Mouse (Mus musculus) MEL (cell line): ENCODE measurements around the gene Chst8. TPM values are rescaled to one million over a fixed set of nuclear protein-coding genes. Genes with fewer than 3 reads are reported as not detected.

Experiments
- DNase-seq: peaks from one replicate; pipeline ENCODE4 v3.0.0; 2011; ENCODE audit warnings: low read depth, low spot score
- H3K27ac ChIP-seq: 2 replicates; pipeline ENCODE4 v1.5.1; 2012; ENCODE audit warnings: low read depth, mild to moderate bottlenecking, control low read depth, low read length, moderate library complexity; ENCODE audit not compliant: control insufficient read depth
- H3K27me3 ChIP-seq, 2 experiments: fragments of 150-350 bp in 1 of 2; sonication (generic) in 1 of 2; 2 replicates each; pipeline ENCODE4 v1.6.1; 2012; ENCODE audit warnings: low read length in 2 of 2, mild to moderate bottlenecking in 2 of 2, improper control_type of control experiment in 1 of 2, moderate library complexity in 1 of 2; ENCODE audit not compliant: insufficient read depth in 2 of 2, control insufficient read depth in 1 of 2
- H3K36me3 ChIP-seq, 2 experiments: 2 replicates each; pipeline ENCODE4 v1.6.1; 2012 to 2014; ENCODE audit warnings: low read length in 2 of 2, improper control_type of control experiment in 1 of 2, inconsistent platforms in 1 of 2, mild to moderate bottlenecking in 1 of 2; ENCODE audit not compliant: insufficient read depth in 2 of 2, control insufficient read depth in 1 of 2
- H3K4me1 ChIP-seq, 2 experiments: fragments of 150-350 bp in 1 of 2; sonication (generic) in 1 of 2; 2 replicates each; pipeline ENCODE4 v1.6.1; 2012; ENCODE audit warnings: low read length in 2 of 2, improper control_type of control experiment in 1 of 2, mild to moderate bottlenecking in 1 of 2; ENCODE audit not compliant: insufficient read depth in 2 of 2, control insufficient read depth in 1 of 2
- H3K4me3 ChIP-seq, 2 experiments: fragments of 150-350 bp in 1 of 2; sonication (generic) in 1 of 2; 2 replicates each; pipeline ENCODE4 v1.5.1; 2012; ENCODE audit warnings: low read depth in 2 of 2, low read length in 2 of 2, mild to moderate bottlenecking in 2 of 2, moderate library complexity in 2 of 2, control low read depth in 1 of 2, improper control_type of control experiment in 1 of 2; ENCODE audit not compliant: control insufficient read depth in 1 of 2, insufficient read depth in 1 of 2
- H3K79me2 ChIP-seq: 2 replicates; pipeline ENCODE4 v1.6.1; 2012; ENCODE audit warnings: mild to moderate bottlenecking, low read length, moderate library complexity; ENCODE audit not compliant: control insufficient read depth, poor library complexity, insufficient read depth
- H3K9ac ChIP-seq: 2 replicates; pipeline ENCODE4 v1.6.1; 2012; ENCODE audit warnings: low read depth, mild to moderate bottlenecking, control low read depth, low read length, moderate library complexity; ENCODE audit not compliant: control insufficient read depth, poor library complexity, severe bottlenecking
- H3K9me3 ChIP-seq: fragments of 150-350 bp; sonication (generic); replicated peaks from 2 replicates; pipeline ENCODE4 v1.6.1; 2012; ENCODE audit warnings: mild to moderate bottlenecking, low read length, improper control_type of control experiment, moderate library complexity; ENCODE audit not compliant: insufficient read depth
- BHLHE40 ChIP-seq: IDR thresholded peaks from 2 replicates; pipeline ENCODE4 v1.6.1; 2012; ENCODE audit warnings: low read depth, mild to moderate bottlenecking, inconsistent platforms, low read length, improper control_type of control experiment, borderline replicate concordance
- CHD2 ChIP-seq: IDR thresholded peaks from 2 replicates; pipeline ENCODE4 v1.6.1; 2011; ENCODE audit warnings: low read length, improper control_type of control experiment
- E2F4 ChIP-seq: IDR thresholded peaks from 2 replicates; pipeline ENCODE4 v1.6.1; 2011; ENCODE audit warnings: low read depth, low read length, improper control_type of control experiment, borderline replicate concordance
- EP300 ChIP-seq, 2 experiments: IDR thresholded peaks; 2 replicates each; pipeline ENCODE4 v1.6.1; 2011; ENCODE audit warnings: improper control_type of control experiment in 2 of 2, low read length in 2 of 2, low read depth in 1 of 2, mild to moderate bottlenecking in 1 of 2
- GATA1 ChIP-seq: IDR thresholded peaks from 2 replicates; pipeline ENCODE4 v1.6.1; 2011; ENCODE audit warnings: low read depth, low read length, improper control_type of control experiment
- KAT2A ChIP-seq: conservative IDR thresholded peaks from 2 replicates; pipeline ENCODE4 v1.6.1; 2012; ENCODE audit warnings: low read depth, low read length, improper control_type of control experiment, inconsistent platforms
- MYC ChIP-seq: IDR thresholded peaks from 2 replicates; pipeline ENCODE4 v1.6.1; 2011; ENCODE audit warnings: low read depth, mild to moderate bottlenecking, low read length, improper control_type of control experiment, moderate library complexity
- NELFE ChIP-seq: IDR thresholded peaks from 2 replicates; pipeline ENCODE4 v1.6.1; 2011; ENCODE audit warnings: low read depth, low read length, improper control_type of control experiment
- RCOR1 ChIP-seq: IDR thresholded peaks from 2 replicates; pipeline ENCODE4 v1.6.1; 2012; ENCODE audit warnings: low read depth, mild to moderate bottlenecking, inconsistent platforms, low read length, improper control_type of control experiment
- SIN3A ChIP-seq: IDR thresholded peaks from 2 replicates; pipeline ENCODE4 v1.6.1; 2012; ENCODE audit warnings: low read length, improper control_type of control experiment, inconsistent platforms
- SMC3 ChIP-seq: IDR thresholded peaks from 2 replicates; pipeline ENCODE4 v1.6.1; 2011; ENCODE audit warnings: low read depth, low read length, improper control_type of control experiment
- TBP ChIP-seq: IDR thresholded peaks from 2 replicates; pipeline ENCODE4 v1.8.0; 2011; ENCODE audit warnings: low read depth, low read length, improper control_type of control experiment
- USF1 ChIP-seq: IDR thresholded peaks from 2 replicates; pipeline ENCODE4 v1.6.1; 2014; ENCODE audit warnings: low read depth, mild to moderate bottlenecking, inconsistent platforms, low read length, improper control_type of control experiment, moderate library complexity
- ZKSCAN1 ChIP-seq: IDR thresholded peaks from 2 replicates; pipeline ENCODE4 v1.6.1; 2012; ENCODE audit warnings: low read depth, mild to moderate bottlenecking, inconsistent platforms, low read length, improper control_type of control experiment, moderate library complexity
- polyA plus RNA-seq, 2 experiments: library from polyadenylated mRNA; stranded (reverse) in 1 of 2; unstranded in 1 of 2; fragments of >175 nt in 1 of 2; fragments of >200 nt in 1 of 2; gene quantifications; 2 replicates each; pipeline versions ENCODE4 v1.2.1 to v1.2.4; 2012; ENCODE audit warnings: low replicate concordance in 2 of 2, low read depth in 1 of 2; ENCODE audit not compliant: insufficient read length in 2 of 2, insufficient read depth in 1 of 2, missing spikeins in 1 of 2
- total RNA-seq: library from RNA; depleted of rRNA; stranded (reverse); fragments of 300-350 nt; gene quantifications from 2 replicates; pipeline ENCODE4 v1.2.3, GENCODE M21; 2012

Chst8 gene
- total and polyA plus RNA-seq, 3 experiments = not detected

DNA sequence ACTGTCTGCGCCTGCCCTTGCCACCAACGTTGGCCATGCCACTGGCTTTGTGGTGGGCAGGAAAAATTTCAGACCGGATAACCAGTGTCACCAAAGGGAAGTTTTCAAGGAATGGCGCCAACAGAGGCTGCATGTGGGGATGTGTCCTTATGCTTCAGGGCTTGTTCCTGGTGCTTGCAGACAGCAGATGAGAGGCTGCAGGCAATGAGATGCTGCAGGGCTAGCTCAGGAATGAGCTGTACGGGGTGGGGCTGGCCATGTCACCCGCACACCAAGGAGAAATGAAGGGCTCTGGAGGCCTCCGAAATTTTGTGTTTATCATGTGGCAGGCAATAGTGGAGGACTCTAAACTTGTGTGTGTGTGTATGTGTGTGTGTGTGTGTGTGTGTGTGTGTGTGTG, 149.4 kb downstream of the Chst8 start:
- no peaks in the 10 kb centered on the region for H3K79me2 ChIP-seq
- H3K36me3 ChIP-seq = no peaks in the 10 kb centered on the region
- H3K27me3 ChIP-seq = no peaks in the 10 kb centered on the region
- no peak overlapping the region for H3K9ac ChIP-seq
- no peak overlapping the region for H3K4me3 ChIP-seq
- H3K9me3 ChIP-seq = no peaks in the 10 kb centered on the region
- no peaks in the 10 kb centered on the region for H3K4me1 ChIP-seq
- no peak for DNase-seq
- TF ChIP-seq CHD2 (no peak), SMC3 (no peak), USF1 (no peak)
- no peak overlapping the region for H3K27ac ChIP-seq

DNA sequence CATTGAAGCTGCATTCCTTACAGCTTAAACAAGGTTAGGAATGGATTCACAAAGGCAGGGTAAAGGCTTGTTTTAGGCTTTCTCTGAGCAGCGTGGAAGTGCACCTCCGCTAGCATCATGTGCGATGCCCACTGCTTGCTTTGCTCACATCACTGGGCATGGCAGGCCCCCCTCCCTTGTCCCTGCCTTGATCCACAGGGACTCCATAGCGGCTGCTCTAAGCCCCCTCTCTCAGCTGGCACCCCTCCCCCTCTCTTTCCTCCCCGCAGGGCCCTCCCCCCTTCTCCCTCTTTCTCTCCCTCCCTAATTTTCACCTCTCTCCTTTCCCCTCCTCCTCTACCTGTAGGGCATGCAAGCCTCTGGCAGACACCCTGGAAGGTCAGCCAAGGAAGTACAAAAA, 150.3 kb downstream of the Chst8 start:
- H3K27ac ChIP-seq = no peak overlapping the region
- H3K9ac ChIP-seq = no peak overlapping the region
- H3K4me3 ChIP-seq = no peak overlapping the region
- no peaks in the 10 kb centered on the region for H3K79me2 ChIP-seq
- no peak for DNase-seq
- no peaks in the 10 kb centered on the region for H3K27me3 ChIP-seq
- no peaks in the 10 kb centered on the region for H3K4me1 ChIP-seq
- no peak for TF ChIP-seq SIN3A
- no peak for TF ChIP-seq USF1
- no peak for TF ChIP-seq GATA1
- no peak for TF ChIP-seq TBP
- no peak for TF ChIP-seq EP300 (IDR thresholded peaks at IDR 0.05; ENCODE audit: low read depth in 1 of 2, low read length in 2 of 2)
- TF ChIP-seq RCOR1 = no peak
- no peak for TF ChIP-seq NELFE
- TF ChIP-seq E2F4 = no peak
- TF ChIP-seq BHLHE40 = no peak
- no peak for TF ChIP-seq ZKSCAN1
- TF ChIP-seq MYC = no peak
- no peak for TF ChIP-seq CHD2
- no peaks in the 10 kb centered on the region for H3K36me3 ChIP-seq
- no peaks in the 10 kb centered on the region for H3K9me3 ChIP-seq

DNA sequence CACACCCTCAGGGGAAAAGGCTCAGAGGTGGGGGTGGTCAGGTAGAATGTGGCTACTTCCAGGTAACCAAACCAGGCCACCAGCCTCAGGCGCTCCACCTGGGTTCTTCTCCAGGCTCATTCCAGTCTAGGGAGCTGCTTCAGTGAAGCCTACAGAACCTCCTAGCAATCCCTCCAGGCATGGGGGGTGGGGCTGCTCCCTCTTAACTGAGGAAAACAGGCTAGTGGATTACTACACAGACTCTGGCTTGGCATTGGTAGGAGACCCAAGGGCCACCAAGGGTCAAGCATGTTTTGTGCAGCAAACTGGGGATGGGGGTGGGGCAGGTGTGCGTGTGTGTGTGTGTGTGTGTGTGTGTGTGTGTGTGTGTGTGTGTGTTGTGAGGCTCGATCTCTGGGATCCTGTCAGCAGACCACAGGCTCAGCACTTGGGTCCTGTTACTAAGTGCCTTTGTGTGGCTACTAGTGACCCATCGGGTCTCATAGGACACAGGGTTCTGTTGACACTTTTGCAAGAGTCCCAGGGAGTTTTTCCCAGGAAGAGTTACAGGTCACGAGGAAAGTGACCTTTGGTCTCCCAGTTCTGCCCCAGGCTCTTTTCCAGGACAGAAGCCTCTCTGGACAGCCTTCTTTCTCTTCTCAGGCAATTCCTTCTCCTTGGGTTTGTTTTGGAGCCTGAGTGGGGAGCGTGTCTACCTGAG, 153.0 kb downstream of the Chst8 start:
- H3K4me3 ChIP-seq = no peak overlapping the region
- no peaks in the 10 kb centered on the region for H3K27me3 ChIP-seq

More for the DNA sequence above, 153.0 kb downstream of the Chst8 start:
- Histone ChIP-seq H3K79me2 (no peaks in the 10 kb centered on the region), H3K36me3 (no peaks in the 10 kb centered on the region), H3K27ac (no peak overlapping the region), H3K9me3 (no peaks in the 10 kb centered on the region), H3K4me1 (no peaks in the 10 kb centered on the region), H3K9ac (no peak overlapping the region)
- no peak for DNase-seq
- no peak for TF ChIP-seq KAT2A
